Mouse (Mus musculus) hindlimb bud, embryonic 11.5 days (tissue): ENCODE measurements around the gene Nxt1.

Experiments
- DNase-seq: peaks from one replicate; pipeline ENCODE4 v3.0.0-alpha.2; 2012; ENCODE audit warnings: low read depth, low spot score; ENCODE audit errors: extremely low spot score

The Nxt1 gene

GRCm38 (mm10) chr2:148689444-148690140, 17.2 kb downstream of the Nxt1 start:
- no peak for DNase-seq

DNA sequence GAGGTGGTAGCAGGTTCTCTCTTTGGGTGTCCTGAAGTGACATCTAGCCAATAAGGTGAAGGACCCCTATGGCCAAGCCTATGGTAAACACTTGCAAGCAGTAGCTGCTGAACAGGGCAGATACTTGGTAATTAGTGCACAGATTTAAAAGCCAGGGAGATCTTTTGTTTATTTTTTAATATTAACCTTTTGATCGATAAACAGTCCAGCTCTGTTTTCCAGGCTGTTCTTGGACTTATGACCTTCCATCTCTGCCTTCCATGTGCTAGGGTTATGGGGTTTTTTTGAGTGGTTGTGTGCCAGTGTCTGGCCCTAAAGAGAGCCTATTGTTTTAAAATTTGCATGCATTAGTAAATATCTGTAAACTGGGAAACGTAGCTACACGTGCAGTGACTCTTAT, 17.9 kb downstream of the Nxt1 start:
- no peak for DNase-seq

DNA sequence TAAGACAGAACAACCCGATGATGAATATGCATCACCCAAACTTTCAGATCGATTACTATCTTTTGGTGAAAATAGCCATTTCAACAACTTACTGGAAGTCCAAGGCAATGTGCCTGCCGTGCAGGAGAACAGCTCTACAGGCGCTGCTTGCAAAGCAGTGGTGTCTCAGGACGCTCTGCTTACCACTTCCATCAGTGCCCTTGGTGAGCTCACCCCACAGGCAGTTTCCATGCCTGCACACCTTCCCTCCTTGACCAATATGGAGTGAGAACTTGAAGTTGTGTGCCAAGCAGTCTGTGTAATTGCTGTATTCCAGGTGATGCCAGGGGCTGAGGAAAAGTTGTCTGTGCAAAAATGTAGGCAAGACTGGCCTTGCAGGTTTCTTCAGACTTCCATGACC, 18.4 kb downstream of the Nxt1 start:
- no peak for DNase-seq

DNA sequence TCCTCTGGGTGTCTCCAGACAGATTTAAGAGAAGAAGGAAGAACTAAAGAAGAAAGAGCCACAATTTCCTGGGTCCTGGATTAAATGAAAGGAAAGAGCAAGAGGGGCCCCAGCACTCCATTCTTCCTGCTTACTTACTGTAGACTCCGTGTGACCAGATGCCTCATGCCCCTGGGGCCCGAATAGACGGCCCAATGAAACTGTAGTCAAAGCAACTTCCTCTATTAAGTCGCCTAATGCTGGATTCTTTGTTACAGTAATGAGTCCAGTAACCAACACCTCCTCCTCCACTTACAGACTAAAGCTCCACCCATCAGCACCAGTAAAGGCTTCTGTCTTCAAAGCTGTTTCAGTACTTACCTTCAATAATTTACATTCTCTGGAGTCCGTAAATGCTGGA, 26.2 kb downstream of the Nxt1 start:
- no peak for DNase-seq

- no peak for DNase-seq
These were observed 34.2 kb downstream of the Nxt1 start for GRCm38 (mm10) chr2:148706409-148707201.

DNA sequence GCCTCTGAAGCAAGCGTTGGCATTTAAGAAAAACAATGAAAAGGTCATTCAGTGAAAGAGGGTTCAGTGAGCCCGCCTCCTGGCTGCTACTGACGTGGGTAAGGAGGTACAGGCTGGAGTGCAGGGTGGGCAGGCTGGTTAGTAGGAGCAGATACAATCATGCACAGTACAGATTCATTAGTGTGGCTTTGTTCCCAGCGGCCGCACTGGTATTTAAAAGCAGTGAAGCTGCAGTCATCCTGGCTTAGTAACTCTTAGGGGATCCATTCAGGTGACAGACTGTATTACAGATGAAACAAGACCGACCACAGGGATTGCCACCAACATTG, 34.8 kb downstream of the Nxt1 start:
- no peak for DNase-seq

- no peak for DNase-seq
These were observed 39.9 kb downstream of the Nxt1 start for GRCm38 (mm10) chr2:148712326-148712725.

DNA sequence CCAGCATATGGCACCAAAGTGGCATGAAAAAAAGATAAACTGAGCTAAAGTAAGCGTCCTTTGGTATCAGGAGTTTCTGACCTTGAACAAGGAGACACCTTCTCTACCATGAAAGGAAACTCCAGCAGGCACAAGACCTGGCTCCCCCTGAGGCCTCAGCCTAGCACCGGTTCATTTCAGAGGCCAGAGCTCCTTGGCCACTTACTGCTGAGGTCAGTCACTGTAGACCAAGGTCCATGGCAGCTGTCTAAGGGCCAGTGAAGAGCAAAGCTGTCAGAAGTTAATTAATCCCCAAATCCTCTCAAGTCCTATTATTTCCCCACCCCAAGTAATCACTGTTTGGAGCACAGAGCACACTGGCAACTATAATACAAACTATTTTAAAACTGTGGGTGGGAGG, 44.7 kb downstream of the Nxt1 start:
- DNase-seq: no peak

GRCm38 (mm10) chr2:148719271-148719995, 47.0 kb downstream of the Nxt1 start:
- no peak for DNase-seq
